Mouse (Mus musculus) limb, embryonic 14.5 days (tissue): ENCODE measurements around the gene Vegfa. TPM values are rescaled to one million over a fixed set of nuclear protein-coding genes. Genes with fewer than 3 reads are reported as not detected.

Experiments used
- ATAC-seq: fragments of 200-750 bp; cut with Nextera tagmentation; 2 replicates; pipeline ENCODE4 v1.8.0; 2017; ENCODE audit warnings: low read depth, moderate number of reproducible peaks, moderate TSS enrichment; ENCODE audit not compliant: low FRiP score
- DNase-seq: peaks from one replicate; pipeline ENCODE4 v3.0.0-alpha.2; 2015; ENCODE audit warnings: low spot score
- H3K27ac ChIP-seq: fragments of 300-500 bp; sonication (generic); replicated peaks from 2 replicates; pipeline ENCODE4 v1.5.1; 2014; ENCODE audit warnings: low read depth, mild to moderate bottlenecking, low read length, moderate library complexity, mixed read lengths
- H3K27me3 ChIP-seq: fragments of 300-500 bp; sonication (generic); 2 replicates; pipeline ENCODE4 v1.6.1; 2014; ENCODE audit warnings: low read length, mixed read lengths; ENCODE audit not compliant: control insufficient read depth, insufficient read depth
- H3K36me3 ChIP-seq: fragments of 300-500 bp; sonication (generic); 2 replicates; pipeline ENCODE4 v1.6.1; 2014; ENCODE audit warnings: mild to moderate bottlenecking, low read length, moderate library complexity, mixed read lengths; ENCODE audit not compliant: control insufficient read depth, insufficient read depth
- H3K4me1 ChIP-seq: fragments of 300-500 bp; sonication (generic); 2 replicates; pipeline ENCODE4 v1.6.1; 2014; ENCODE audit warnings: antibody characterized with exemption, low read length, mixed read lengths; ENCODE audit not compliant: control insufficient read depth, insufficient read depth
- H3K4me2 ChIP-seq: fragments of 300-500 bp; sonication (generic); replicated peaks from 2 replicates; pipeline ENCODE4 v1.6.1; 2014; ENCODE audit warnings: low read depth, mild to moderate bottlenecking, low read length, moderate library complexity; ENCODE audit not compliant: severe bottlenecking
- H3K4me3 ChIP-seq: fragments of 300-500 bp; sonication (generic); replicated peaks from 2 replicates; pipeline ENCODE4 v1.5.1; 2014; ENCODE audit warnings: low read length
- H3K9ac ChIP-seq: fragments of 300-500 bp; sonication (generic); 2 replicates; pipeline ENCODE4 v1.6.1; 2014; ENCODE audit warnings: mild to moderate bottlenecking, low read depth, low read length, moderate library complexity; ENCODE audit not compliant: severe bottlenecking
- H3K9me3 ChIP-seq: fragments of 300-500 bp; sonication (generic); 2 replicates; pipeline ENCODE4 v1.6.1; 2016; ENCODE audit warnings: low read length; ENCODE audit not compliant: control insufficient read depth
- POLR2A ChIP-seq: fragments of 200-500 bp; IDR thresholded peaks from 2 replicates; pipeline ENCODE4 v1.8.0; 2012; ENCODE audit warnings: inconsistent platforms, mild to moderate bottlenecking, moderate library complexity, borderline replicate concordance; ENCODE audit not compliant: insufficient read depth, insufficient read length; ENCODE audit errors: extremely low read depth
- WGBS: fragments of 180-500 bp; shearing (Covaris S2); extraction: QIAGEN DNeasy Blood & Tissue Kit; methylation state at CpG from one replicate; pipeline ENCODE4 v1.1.7; 2014; 5-methylcytosine and 5-hydroxymethylcytosine counted together
- polyA plus RNA-seq, 2 experiments: library from polyadenylated mRNA; depleted of rRNA in 1 of 2; stranded (reverse) in 1 of 2; unstranded in 1 of 2; fragments of >200 nt; fragmentation: Nextera tagmentation in 1 of 2; extraction: Ambion mirVana in 1 of 2; gene quantifications; 2 replicates each; pipeline versions ENCODE4 v1.2.1 to v1.2.3; 2012 to 2014

Vegfa gene
- polyA plus RNA-seq, 2 experiments, result 5.3 to 306 TPM

- Histone ChIP-seq H3K27me3 (no peaks in the 10 kb centered on the region), H3K36me3 (no peaks in the 10 kb centered on the region), H3K4me3 (no peak overlapping the region), H3K9me3 (no peaks in the 10 kb centered on the region), H3K4me1 (peaks cover 6% of the 10 kb centered on the region), H3K9ac (no peak overlapping the region), H3K4me2 (no peak overlapping the region), H3K27ac (no peak overlapping the region)
- ATAC-seq (no peak), DNase-seq (no peak)
- 55% methylated on average over 8 of the region's 8 CpGs for WGBS
- TF ChIP-seq POLR2A, result no peak
Measured at GRCm38 (mm10) chr17:45969596-45969995, 62.6 kb downstream of the Vegfa start.

GRCm38 (mm10) chr17:45968341-45968740 is 63.8 kb downstream of the Vegfa start:
- no peaks in the 10 kb centered on the region for H3K27me3 ChIP-seq
- no peak overlapping the region for H3K9ac ChIP-seq
- TF ChIP-seq POLR2A, result no peak
- no peak overlapping the region for H3K4me3 ChIP-seq
- no peak for ATAC-seq
- 66% methylated on average over 11 of the region's 11 CpGs for WGBS
- H3K4me2 ChIP-seq, result no peak overlapping the region
- no peaks in the 10 kb centered on the region for H3K9me3 ChIP-seq
- peaks cover 6% of the 10 kb centered on the region for H3K4me1 ChIP-seq
- no peak overlapping the region for H3K27ac ChIP-seq
- no peaks in the 10 kb centered on the region for H3K36me3 ChIP-seq
- DNase-seq, result no peak

Other genes starting within 250 kb of the Vegfa start
- gene Mrps18a, start 78.6 kb upstream of the Vegfa start, polyA plus RNA-seq (2012; rRNA removed), result 63.3 and 92.3 TPM in 2 replicates
- 121 and 132 TPM in 2 replicates for gene Mrps18a, start 78.6 kb upstream of the Vegfa start, polyA plus RNA-seq (2014; fragmentation: Nextera tagmentation; extraction: Ambion mirVana)
- 10.1 and 13.2 TPM in 2 replicates for gene Rsph9, start 111.8 kb upstream of the Vegfa start, polyA plus RNA-seq (2012; rRNA removed)
- gene Rsph9, start 111.8 kb upstream of the Vegfa start, polyA plus RNA-seq (2014; fragmentation: Nextera tagmentation; extraction: Ambion mirVana), result 11.8 and 15.0 TPM in 2 replicates
- 25.4 and 27.9 TPM in 2 replicates for gene Mad2l1bp, start 121.2 kb upstream of the Vegfa start, polyA plus RNA-seq (2012; rRNA removed)
- gene Mad2l1bp, start 121.2 kb upstream of the Vegfa start, polyA plus RNA-seq (2014; fragmentation: Nextera tagmentation; extraction: Ambion mirVana), result 32.1 and 32.7 TPM in 2 replicates
- 166 and 177 TPM in 2 replicates for gene Gtpbp2, start 128.7 kb upstream of the Vegfa start, polyA plus RNA-seq (2012; rRNA removed)
- gene Gtpbp2, start 128.7 kb upstream of the Vegfa start, polyA plus RNA-seq (2014; fragmentation: Nextera tagmentation; extraction: Ambion mirVana), result 29.8 and 38.3 TPM in 2 replicates
- gene Polh, start 170.3 kb upstream of the Vegfa start, polyA plus RNA-seq (2012; rRNA removed), result 15.0 and 15.7 TPM in 2 replicates
- 9.2 and 11.7 TPM in 2 replicates for gene Polh, start 170.3 kb upstream of the Vegfa start, polyA plus RNA-seq (2014; fragmentation: Nextera tagmentation; extraction: Ambion mirVana)
- gene Xpo5, start 170.4 kb upstream of the Vegfa start, polyA plus RNA-seq (2012; rRNA removed), result 49.7 and 52.8 TPM in 2 replicates
- 45.0 and 48.8 TPM in 2 replicates for gene Xpo5, start 170.4 kb upstream of the Vegfa start, polyA plus RNA-seq (2014; fragmentation: Nextera tagmentation; extraction: Ambion mirVana)
- 112 and 120 TPM in 2 replicates for gene Polr1c, start 215.7 kb upstream of the Vegfa start, polyA plus RNA-seq (2012; rRNA removed)
- 87.5 and 98.4 TPM in 2 replicates for gene Polr1c, start 215.7 kb upstream of the Vegfa start, polyA plus RNA-seq (2014; fragmentation: Nextera tagmentation; extraction: Ambion mirVana)
- 92.5 and 136 TPM in 2 replicates for gene Yipf3, start 215.7 kb upstream of the Vegfa start, polyA plus RNA-seq (2012; rRNA removed)
- gene Yipf3, start 215.7 kb upstream of the Vegfa start, polyA plus RNA-seq (2014; fragmentation: Nextera tagmentation; extraction: Ambion mirVana), result 134 and 142 TPM in 2 replicates
- gene Lrrc73, start 221.2 kb upstream of the Vegfa start, polyA plus RNA-seq (2012; rRNA removed), result 4.3 and 5.8 TPM in 2 replicates
- gene Lrrc73, start 221.2 kb upstream of the Vegfa start, polyA plus RNA-seq (2014; fragmentation: Nextera tagmentation; extraction: Ambion mirVana), result 1.4 and 2.0 TPM in 2 replicates